Mouse (Mus musculus): ENCODE data around the gene Teddm1a. TPM values are rescaled to one million over a fixed set of nuclear protein-coding genes. Genes with fewer than 3 reads are reported as not detected.

Teddm1a gene
- polyA plus RNA-seq, 1 experiment, result not detected

- Histone ChIP-seq H3K36me3 (ENCODE audit: control insufficient read depth, insufficient read depth) (peaks cover 15% of the 10 kb centered on the region), H3K79me2 (ENCODE audit: control insufficient read depth, insufficient read depth) (no peaks in the 10 kb centered on the region), H3K4me3 (no peak overlapping the region), H3ac (ENCODE audit: control insufficient read depth, insufficient read length) (no peak overlapping the region), H3K4me2 (ENCODE audit: low read depth) (peak overlapping the region; percentile 43), H3K27me3 (ENCODE audit: control insufficient read depth, insufficient read depth, insufficient read length) (no peaks in the 10 kb centered on the region)
- TF ChIP-seq SRF (IDR thresholded peaks at IDR 0.05; ENCODE audit: control insufficient read depth, insufficient read length, low read depth) (no peak), MYOD1 (IDR thresholded peaks at IDR 0.05; ENCODE audit: control insufficient read depth in 1 of 3, insufficient read length in 2 of 3, low read depth in 2 of 3) (no peak), POLR2AphosphoS2 (IDR thresholded peaks at IDR 0.05; ENCODE audit: insufficient read length, low read depth) (no peak), USF1 (IDR thresholded peaks at IDR 0.05; ENCODE audit: low read depth) (no peak), POLR2A (IDR thresholded peaks at IDR 0.05; ENCODE audit: insufficient read length, low read depth) (no peak), TCF3 (IDR thresholded peaks at IDR 0.05; ENCODE audit: insufficient read length, low read depth) (no peak), MYOG (IDR thresholded peaks at IDR 0.05; ENCODE audit: control insufficient read depth in 1 of 3, insufficient read depth in 1 of 3, insufficient read length in 2 of 3, low read depth in 2 of 3) (no peak), E2F4 (IDR thresholded peaks at IDR 0.05; ENCODE audit: insufficient read depth) (no peak), TCF12 (IDR thresholded peaks at IDR 0.05; ENCODE audit: insufficient read depth, poor library complexity, severe bottlenecking) (no peak), MAX (IDR thresholded peaks at IDR 0.05; ENCODE audit: low read depth) (no peak), REST (IDR thresholded peaks at IDR 0.05; ENCODE audit: insufficient read depth, insufficient read length) (no peak), CEBPB (IDR thresholded peaks at IDR 0.05; ENCODE audit: insufficient read depth, poor library complexity, severe bottlenecking) (no peak)
Measured at GRCm38 (mm10) chr1:153909213-153909962, 17.8 kb downstream of the Teddm1a start.

- Histone ChIP-seq H3ac (ENCODE audit: control insufficient read depth, insufficient read length) (no peak overlapping the region), H3K4me3 (no peak overlapping the region), H3K4me2 (ENCODE audit: low read depth) (peak overlapping the region; percentile 43), H3K36me3 (ENCODE audit: control insufficient read depth, insufficient read depth) (peaks cover 15% of the 10 kb centered on the region), H3K79me2 (ENCODE audit: control insufficient read depth, insufficient read depth) (no peaks in the 10 kb centered on the region), H3K27me3 (ENCODE audit: control insufficient read depth, insufficient read depth, insufficient read length) (no peaks in the 10 kb centered on the region)
- no peak for TF ChIP-seq TCF12 (IDR thresholded peaks at IDR 0.05; ENCODE audit: insufficient read depth, poor library complexity, severe bottlenecking)
- no peak for TF ChIP-seq MYOG (IDR thresholded peaks at IDR 0.05; ENCODE audit: control insufficient read depth in 1 of 3, insufficient read depth in 1 of 3, insufficient read length in 2 of 3, low read depth in 2 of 3)
- TF ChIP-seq MYOD1 (IDR thresholded peaks at IDR 0.05; ENCODE audit: control insufficient read depth in 1 of 3, insufficient read length in 2 of 3, low read depth in 2 of 3), result no peak
- TF ChIP-seq E2F4 (IDR thresholded peaks at IDR 0.05; ENCODE audit: insufficient read depth), result no peak
- no peak for TF ChIP-seq USF1 (IDR thresholded peaks at IDR 0.05; ENCODE audit: low read depth)
- TF ChIP-seq SRF (IDR thresholded peaks at IDR 0.05; ENCODE audit: control insufficient read depth, insufficient read length, low read depth), result no peak
- no peak for TF ChIP-seq MAX (IDR thresholded peaks at IDR 0.05; ENCODE audit: low read depth)
- no peak for TF ChIP-seq POLR2AphosphoS2 (IDR thresholded peaks at IDR 0.05; ENCODE audit: insufficient read length, low read depth)
- no peak for TF ChIP-seq CEBPB (IDR thresholded peaks at IDR 0.05; ENCODE audit: insufficient read depth, poor library complexity, severe bottlenecking)
- no peak for TF ChIP-seq POLR2A (IDR thresholded peaks at IDR 0.05; ENCODE audit: insufficient read length, low read depth)
- TF ChIP-seq REST (IDR thresholded peaks at IDR 0.05; ENCODE audit: insufficient read depth, insufficient read length), result no peak
Measured at GRCm38 (mm10) chr1:153909963-153910291, 18.4 kb downstream of the Teddm1a start.

- Histone ChIP-seq H3K4me3 (no peak overlapping the region), H3K4me2 (ENCODE audit: low read depth) (no peak overlapping the region), H3K79me2 (ENCODE audit: control insufficient read depth, insufficient read depth) (no peaks in the 10 kb centered on the region), H3K27me3 (ENCODE audit: control insufficient read depth, insufficient read depth, insufficient read length) (no peaks in the 10 kb centered on the region), H3K36me3 (ENCODE audit: control insufficient read depth, insufficient read depth) (peaks cover 15% of the 10 kb centered on the region), H3ac (ENCODE audit: control insufficient read depth, insufficient read length) (no peak overlapping the region)
- no peak for TF ChIP-seq MYOG (IDR thresholded peaks at IDR 0.05; ENCODE audit: control insufficient read depth in 1 of 3, insufficient read depth in 1 of 3, insufficient read length in 2 of 3, low read depth in 2 of 3)
- no peak for TF ChIP-seq MAX (IDR thresholded peaks at IDR 0.05; ENCODE audit: low read depth)
- TF ChIP-seq SRF (IDR thresholded peaks at IDR 0.05; ENCODE audit: control insufficient read depth, insufficient read length, low read depth), result no peak
Measured at GRCm38 (mm10) chr1:153910423-153910822, 18.9 kb downstream of the Teddm1a start.

GRCm38 (mm10) chr1:153911276-153911795, 19.8 kb downstream of the Teddm1a start:
- Histone ChIP-seq H3K79me2 (ENCODE audit: control insufficient read depth, insufficient read depth) (no peaks in the 10 kb centered on the region), H3ac (ENCODE audit: control insufficient read depth, insufficient read length) (no peak overlapping the region), H3K27me3 (ENCODE audit: control insufficient read depth, insufficient read depth, insufficient read length) (no peaks in the 10 kb centered on the region), H3K4me3 (no peak overlapping the region), H3K4me2 (ENCODE audit: low read depth) (no peak overlapping the region), H3K36me3 (ENCODE audit: control insufficient read depth, insufficient read depth) (peaks cover 15% of the 10 kb centered on the region)
- TF ChIP-seq USF1 (IDR thresholded peaks at IDR 0.05; ENCODE audit: low read depth), result no peak
- TF ChIP-seq CEBPB (IDR thresholded peaks at IDR 0.05; ENCODE audit: insufficient read depth, poor library complexity, severe bottlenecking), result no peak
- no peak for TF ChIP-seq TCF3 (IDR thresholded peaks at IDR 0.05; ENCODE audit: insufficient read length, low read depth)
- no peak for TF ChIP-seq REST (IDR thresholded peaks at IDR 0.05; ENCODE audit: insufficient read depth, insufficient read length)
- no peak for TF ChIP-seq SRF (IDR thresholded peaks at IDR 0.05; ENCODE audit: control insufficient read depth, insufficient read length, low read depth)
- TF ChIP-seq MAX (IDR thresholded peaks at IDR 0.05; ENCODE audit: low read depth), result no peak
- no peak for TF ChIP-seq TCF12 (IDR thresholded peaks at IDR 0.05; ENCODE audit: insufficient read depth, poor library complexity, severe bottlenecking)
- TF ChIP-seq POLR2A (IDR thresholded peaks at IDR 0.05; ENCODE audit: insufficient read length, low read depth), result no peak
- no peak for TF ChIP-seq MYOG (IDR thresholded peaks at IDR 0.05; ENCODE audit: control insufficient read depth in 1 of 3, insufficient read depth in 1 of 3, insufficient read length in 2 of 3, low read depth in 2 of 3)
- no peak for TF ChIP-seq E2F4 (IDR thresholded peaks at IDR 0.05; ENCODE audit: insufficient read depth)
- no peak for TF ChIP-seq MYOD1 (IDR thresholded peaks at IDR 0.05; ENCODE audit: control insufficient read depth in 1 of 3, insufficient read length in 2 of 3, low read depth in 2 of 3)
- no peak for TF ChIP-seq POLR2AphosphoS2 (IDR thresholded peaks at IDR 0.05; ENCODE audit: insufficient read length, low read depth)

All from myocyte (in vitro differentiated cells).